Mouse (Mus musculus) ovary, postnatal 10 days (tissue): ENCODE measurements around the gene Fam227a.

Source experiments
- DNase-seq: peaks from one replicate; pipeline ENCODE4 v3.0.0; 2022; ENCODE audit warnings: low spot score

Gene Fam227a

GRCm38 (mm10) chr15:79658531-79659375, at the start of gene Fam227a, which contains the start of gene Cby1:
TSS of gene Fam227a (minus strand) at chr15:79658956.
TSS of gene Cby1 (plus strand) at chr15:79659199.
- DNase-seq, result peak; percentile 99

GRCm38 (mm10) chr15:79708229-79708822, 49.6 kb upstream of the Fam227a start:
- DNase-seq, result no peak

GRCm38 (mm10) chr15:79706603-79707214, 48.0 kb upstream of the Fam227a start:
- DNase-seq, result no peak

GRCm38 (mm10) chr15:79697558-79698187, 38.9 kb upstream of the Fam227a start:
- DNase-seq, result no peak

GRCm38 (mm10) chr15:79697011-79697410, 38.3 kb upstream of the Fam227a start:
- DNase-seq, result no peak

- no peak for DNase-seq
Observed at GRCm38 (mm10) chr15:79696508-79696907, 37.8 kb upstream of the Fam227a start.

- DNase-seq, result no peak
Observed at GRCm38 (mm10) chr15:79695516-79695915, 36.8 kb upstream of the Fam227a start.

- DNase-seq, result no peak
Observed at GRCm38 (mm10) chr15:79694512-79694911, 35.8 kb upstream of the Fam227a start.

- DNase-seq, result no peak
Observed at GRCm38 (mm10) chr15:79693740-79694139, 35.0 kb upstream of the Fam227a start.

- DNase-seq, result no peak
Observed at GRCm38 (mm10) chr15:79692334-79692733, 33.6 kb upstream of the Fam227a start.

GRCm38 (mm10) chr15:79691023-79691508, 32.3 kb upstream of the Fam227a start:
- DNase-seq, result peak; percentile 50

GRCm38 (mm10) chr15:79690426-79691022, 31.8 kb upstream of the Fam227a start, which contains the start of gene Gtpbp1:
TSS of gene Gtpbp1 (plus strand) at chr15:79690845.
- DNase-seq, result peak; percentile 83

- DNase-seq, result no peak
Observed at GRCm38 (mm10) chr15:79689662-79690425, 31.1 kb upstream of the Fam227a start.

GRCm38 (mm10) chr15:79688268-79688956, 29.7 kb upstream of the Fam227a start:
- no peak for DNase-seq

GRCm38 (mm10) chr15:79687646-79688267, 29.0 kb upstream of the Fam227a start, which contains the start of gene Josd1:
TSS of gene Josd1 (minus strand) at chr15:79687919.
- DNase-seq, result peak; percentile 97

GRCm38 (mm10) chr15:79687175-79687574, 28.4 kb upstream of the Fam227a start:
- DNase-seq, result peak; percentile 53

- no peak for DNase-seq
Observed at GRCm38 (mm10) chr15:79686046-79686869, 27.5 kb upstream of the Fam227a start.

GRCm38 (mm10) chr15:79685141-79685641, 26.4 kb upstream of the Fam227a start:
- DNase-seq, result no peak

- no peak for DNase-seq
Observed at GRCm38 (mm10) chr15:79684616-79685015, 25.9 kb upstream of the Fam227a start.
